Comparison of ENCODE assay signal across 8 mouse cellular contexts in the genomic region with DNA sequence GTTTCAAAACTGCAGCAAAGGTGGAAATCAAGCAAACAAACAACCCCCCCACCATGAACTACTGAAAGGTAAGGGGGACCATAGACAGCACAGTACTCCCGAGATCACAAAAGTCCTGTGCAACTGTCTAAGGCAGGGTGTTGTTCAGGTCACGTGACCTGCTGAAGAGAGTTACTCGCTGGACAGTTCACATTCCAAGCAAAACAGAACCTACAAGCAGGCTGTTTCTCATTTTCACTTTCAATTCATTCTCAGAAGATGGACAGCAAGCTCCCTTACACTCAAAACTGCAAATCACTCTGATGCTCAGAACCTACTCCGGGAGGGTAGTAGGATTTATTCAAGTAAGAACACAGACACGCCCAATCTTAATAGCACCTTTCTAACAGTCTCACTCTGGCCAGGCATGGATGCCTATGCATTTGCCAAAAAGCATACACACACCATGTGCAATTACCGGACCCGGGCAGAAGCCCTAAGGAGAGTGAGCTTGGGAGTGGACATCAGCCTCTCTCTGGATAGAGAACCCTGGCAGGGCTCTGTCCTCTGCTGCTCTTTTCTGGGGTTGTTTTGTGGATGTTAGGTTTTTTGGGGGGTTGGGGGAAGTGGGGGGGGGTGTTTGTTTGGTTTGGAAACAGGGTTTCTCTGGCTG. TPM values are rescaled to one million over a fixed set of nuclear protein-coding genes. Genes with fewer than 3 reads are reported as not detected.
DNase-seq lines count a peak whose midpoint lies in the region; ATAC-seq and TF ChIP-seq lines count a peak whose summit lies in the region.

No protein-coding gene starts in this region.

- in situ Hi-C loops in CH12.LX (cut with MboI; ENCODE audit: low pct_ligation_motif_present, low pct_unique_long_range_greater_than_20kb, low sequenced_read_pairs), result no loop called here

- TF ChIP-seq RAD21 in CH12.LX (IDR thresholded peaks at IDR 0.05; ENCODE audit: low read depth, low read length), result no peak

- no peak for TF ChIP-seq CTCF in CH12.LX (conservative IDR thresholded peaks at IDR 0.05 in 1 of 2, IDR thresholded peaks at IDR 0.05 in 1 of 2; ENCODE audit: low read depth in 2 of 2, low read length in 2 of 2)

- H3K4me3 ChIP-seq in hindbrain, embryonic 13.5 days, result no peak overlapping the region
- no peak overlapping the region for H3K4me3 ChIP-seq in hindbrain, embryonic 10.5 days
- no peak overlapping the region for H3K4me3 ChIP-seq in CH12.LX (replicated peaks in 1 of 3; ENCODE audit: low read depth in 2 of 3, low read length in 2 of 3, poor library complexity in 1 of 3)
- H3K4me3 ChIP-seq in heart, embryonic 12.5 days, result peak overlapping the region; percentile 3; the same call in 1 of the 2 replicates

- H3K9me3 ChIP-seq in hindbrain, embryonic 13.5 days, result no peaks in the 10 kb centered on the region
- H3K9me3 ChIP-seq in hindbrain, embryonic 10.5 days, result no peaks in the 10 kb centered on the region
- no peaks in the 10 kb centered on the region for H3K9me3 ChIP-seq in CH12.LX (replicated peaks; ENCODE audit: low read length)
- no peaks in the 10 kb centered on the region for H3K9me3 ChIP-seq in heart, embryonic 12.5 days (replicated peaks)

- dilution Hi-C loops in CH12.LX (cut with MboI; ENCODE audit: extremely low pct_ligation_motif_present, extremely low pct_unique_long_range_greater_than_20kb, low sequenced_read_pairs), result no loop called here

- H3K9ac ChIP-seq in hindbrain, embryonic 13.5 days, result 0 out of 2 replicates have a peak overlapping the region, but pooled peaks have one; percentile 97
- no peak overlapping the region for H3K9ac ChIP-seq in CH12.LX (ENCODE audit: insufficient read depth, low read depth)
- no peak overlapping the region for H3K9ac ChIP-seq in heart, embryonic 12.5 days

- peak overlapping the region; percentile 86 for H3K4me2 ChIP-seq in hindbrain, embryonic 13.5 days
- peak overlapping the region; percentile 19 for H3K4me2 ChIP-seq in CH12.LX (ENCODE audit: insufficient read depth, low read depth, poor library complexity, severe bottlenecking)
- H3K4me2 ChIP-seq in heart, embryonic 12.5 days, result peak overlapping the region; percentile 73; the same call in 1 of the 2 replicates

- peaks cover 9% of the 10 kb centered on the region for H3K79me2 ChIP-seq in CH12.LX (replicated peaks; ENCODE audit: control insufficient read depth, extremely low read depth, insufficient read depth, poor library complexity, severe bottlenecking)

- no peak overlapping the region for H3K27ac ChIP-seq in hindbrain, embryonic 13.5 days
- no peak overlapping the region for H3K27ac ChIP-seq in hindbrain, embryonic 10.5 days
- H3K27ac ChIP-seq in CH12.LX (ENCODE audit: insufficient read depth, low read depth), result no peak overlapping the region
- H3K27ac ChIP-seq in heart, embryonic 12.5 days (ENCODE audit: poor library complexity, severe bottlenecking), result no peak overlapping the region

- DNase-seq in hindbrain, embryonic 10.5 days (ENCODE audit: low spot score), result no peak
- no peak for DNase-seq in CH12.LX (ENCODE audit: extremely low read depth)
- peak; percentile 25 for DNase-seq in lung, postnatal 25 days (ENCODE audit: low spot score)
- DNase-seq in thymus, postnatal 14 days, result no peak
- DNase-seq in spleen, adult 12 weeks (ENCODE audit: low spot score), result no peak
- no peak for DNase-seq in thymus, postnatal 10 days (ENCODE audit: low spot score in 2 of 2)

- 82% methylated on average over 7 of the region's 7 CpGs for WGBS in hindbrain, embryonic 13.5 days
- WGBS in hindbrain, embryonic 10.5 days, result 82% methylated on average over 7 of the region's 7 CpGs
- 74% methylated on average over 7 of the region's 7 CpGs for WGBS in heart, embryonic 12.5 days

- TF ChIP-seq POLR2A in CH12.LX (IDR thresholded peaks at IDR 0.05; ENCODE audit: low read depth, low read length), result no peak

- 0 out of 2 replicates have a peak, but pooled peaks cover under 1% of the 10 kb centered on the region for H3K36me3 ChIP-seq in hindbrain, embryonic 13.5 days
- H3K36me3 ChIP-seq in hindbrain, embryonic 10.5 days, result no peaks in the 10 kb centered on the region
- peaks cover 0 to 11% of the 10 kb centered on the region in 2 experiments for H3K36me3 ChIP-seq in CH12.LX (replicated peaks in 1 of 2; ENCODE audit: control insufficient read depth in 1 of 2, insufficient read depth in 1 of 2, low read length in 1 of 2)
- no peaks in the 10 kb centered on the region for H3K36me3 ChIP-seq in heart, embryonic 12.5 days

- no peak for TF ChIP-seq EP300 in CH12.LX (IDR thresholded peaks at IDR 0.05; ENCODE audit: low read length)

- peaks cover 51% of the 10 kb centered on the region for H3K4me1 ChIP-seq in hindbrain, embryonic 13.5 days (replicated peaks)
- peaks cover 39% of the 10 kb centered on the region for H3K4me1 ChIP-seq in hindbrain, embryonic 10.5 days (replicated peaks)
- H3K4me1 ChIP-seq in CH12.LX (ENCODE audit: control insufficient read depth in 1 of 2, insufficient read depth in 2 of 2), result peaks cover 10 to 34% of the 10 kb centered on the region in 2 experiments
- H3K4me1 ChIP-seq in heart, embryonic 12.5 days (replicated peaks), result peaks cover 34% of the 10 kb centered on the region

- H3K27me3 ChIP-seq in hindbrain, embryonic 13.5 days, result no peaks in the 10 kb centered on the region
- H3K27me3 ChIP-seq in hindbrain, embryonic 10.5 days (ENCODE audit: insufficient read depth, poor library complexity, severe bottlenecking), result no peaks in the 10 kb centered on the region
- H3K27me3 ChIP-seq in CH12.LX (replicated peaks), result no peaks in the 10 kb centered on the region
- no peaks in the 10 kb centered on the region for H3K27me3 ChIP-seq in heart, embryonic 12.5 days (replicated peaks)

- no peak for ATAC-seq in hindbrain, embryonic 13.5 days (ENCODE audit: low FRiP score)
- ATAC-seq in heart, embryonic 12.5 days (ENCODE audit: insufficient number of reproducible peaks, low FRiP score), result no peak

TF ChIP-seq in CH12.LX, 34 proteins besides CTCF, POLR2A, EP300 and RAD21:
- no peak for TF ChIP-seq SIN3A (IDR thresholded peaks at IDR 0.05; ENCODE audit: low read length)
- peak; percentile 60; the same call in 1 of the 2 replicates for TF ChIP-seq BHLHE40 (IDR thresholded peaks at IDR 0.05; ENCODE audit: low read depth, low read length)
- peak; percentile 74 for TF ChIP-seq USF1 (IDR thresholded peaks at IDR 0.05; ENCODE audit: low read depth, low read length)
- TF ChIP-seq NELFE (IDR thresholded peaks at IDR 0.05; ENCODE audit: low read depth, low read length), result no peak
- peak; percentile 78 for TF ChIP-seq USF2 (conservative IDR thresholded peaks at IDR 0.05; ENCODE audit: low read depth, low read length)

RNA-seq across cellular contexts. Expression of a gene that starts 2.5 kb away (rescaled TPM):
- 14.6 and 15.2 TPM in 2 replicates for polyA plus RNA-seq in hindbrain, embryonic 13.5 days (2015; fragmentation: Nextera tagmentation; extraction: Ambion mirVana)
- 13.1 and 15.4 TPM in 2 replicates for polyA plus RNA-seq in hindbrain, embryonic 10.5 days (2016; fragmentation: Nextera tagmentation; extraction: Ambion mirVana)
- total RNA-seq in CH12.LX (2012; rRNA removed), result 10.1 and 13.5 TPM in 2 replicates
- total RNA-seq in CH12.LX (2014; rRNA removed), result 6.0 and 7.8 TPM in 2 replicates
- polyA plus RNA-seq in CH12.LX (2012; ENCODE audit: insufficient read length, low read depth), result 17.8 and 18.1 TPM in 2 replicates
- polyA plus RNA-seq in heart, embryonic 12.5 days (2016; fragmentation: Nextera tagmentation; extraction: Ambion mirVana), result 17.5 and 18.0 TPM in 2 replicates

RNA-seq across cellular contexts. Expression of a gene that starts 40.4 kb away (rescaled TPM):
- 378 and 384 TPM in 2 replicates for polyA plus RNA-seq in hindbrain, embryonic 13.5 days (2015; fragmentation: Nextera tagmentation; extraction: Ambion mirVana)
- 464 and 510 TPM in 2 replicates for polyA plus RNA-seq in hindbrain, embryonic 10.5 days (2016; fragmentation: Nextera tagmentation; extraction: Ambion mirVana)
- total RNA-seq in CH12.LX (2012; rRNA removed), result 1,240 and 1,429 TPM in 2 replicates
- total RNA-seq in CH12.LX (2014; rRNA removed), result 715 and 716 TPM in 2 replicates
- 300 and 964 TPM in 2 replicates for polyA plus RNA-seq in CH12.LX (2012; ENCODE audit: insufficient read length, low read depth)
- 370 and 375 TPM in 2 replicates for polyA plus RNA-seq in heart, embryonic 12.5 days (2016; fragmentation: Nextera tagmentation; extraction: Ambion mirVana)

RNA-seq across cellular contexts. Expression of a gene that starts 52.6 kb away (rescaled TPM):
- 9.0 and 11.9 TPM in 2 replicates for polyA plus RNA-seq in hindbrain, embryonic 13.5 days (2015; fragmentation: Nextera tagmentation; extraction: Ambion mirVana)
- polyA plus RNA-seq in hindbrain, embryonic 10.5 days (2016; fragmentation: Nextera tagmentation; extraction: Ambion mirVana), result 21.9 and 33.7 TPM in 2 replicates
- 0.25 TPM in 2 replicates for total RNA-seq in CH12.LX (2012; rRNA removed)
- 0.22 and 0.42 TPM in 2 replicates for total RNA-seq in CH12.LX (2014; rRNA removed)
- polyA plus RNA-seq in CH12.LX (2012; ENCODE audit: insufficient read length, low read depth), result 0.22 TPM in 1 of 2 replicates, not detected in the other
- polyA plus RNA-seq in heart, embryonic 12.5 days (2016; fragmentation: Nextera tagmentation; extraction: Ambion mirVana), result 9.0 and 10.3 TPM in 2 replicates

Comparison
In these comparisons a context has a peak if more than half of its experiments do, and no peak if none do; other contexts are left out.
1. H3K4me2 ChIP-seq: peak in every context shown above with its lines; median percentile 86 in hindbrain, embryonic 13.5 days; 73 in heart, embryonic 12.5 days; 19 in CH12.LX.